Mouse (Mus musculus) C2C12 (cell line): ENCODE results near the gene Hspbap1. TPM values are rescaled to one million over a fixed set of nuclear protein-coding genes. Genes with fewer than 3 reads are reported as not detected.

ENCODE experiments used
- H3K27me3 ChIP-seq: one replicate; pipeline ENCODE4 v1.6.1; 2011; ENCODE audit not compliant: control insufficient read depth, insufficient read depth, insufficient read length
- H3K36me3 ChIP-seq: one replicate; pipeline ENCODE4 v1.6.1; 2011; ENCODE audit not compliant: control insufficient read depth, insufficient read depth
- H3K4me3 ChIP-seq: one replicate; pipeline ENCODE4 v1.5.1; 2011; ENCODE audit warnings: mild to moderate bottlenecking, control low read depth; ENCODE audit not compliant: poor library complexity, insufficient read depth, severe bottlenecking
- H3K79me2 ChIP-seq: one replicate; pipeline ENCODE4 v1.6.1; 2011; ENCODE audit not compliant: control insufficient read depth, insufficient read depth
- H3K79me3 ChIP-seq: one replicate; pipeline ENCODE4 v1.6.1; 2011; ENCODE audit warnings: low read depth, control low read depth
- H3ac ChIP-seq: one replicate; pipeline ENCODE3; 2011; ENCODE audit warnings: low read depth; ENCODE audit not compliant: control insufficient read depth, insufficient read length
- CEBPB ChIP-seq: IDR thresholded peaks from one replicate; pipeline ENCODE4 v1.6.1; 2011; ENCODE audit warnings: low read depth, mild to moderate bottlenecking, control low read depth, moderate library complexity
- CTCF ChIP-seq: IDR thresholded peaks from one replicate; pipeline ENCODE4 v1.5.1; 2011; ENCODE audit not compliant: control insufficient read depth, insufficient read depth, insufficient read length
- FOSL1 ChIP-seq: IDR thresholded peaks from one replicate; pipeline ENCODE4 v1.8.0; 2011; ENCODE audit warnings: mild to moderate bottlenecking, low read length; ENCODE audit not compliant: poor library complexity, insufficient read depth, severe bottlenecking
- MAX ChIP-seq: IDR thresholded peaks from one replicate; pipeline ENCODE4 v1.6.1; 2011; ENCODE audit warnings: mild to moderate bottlenecking, control low read depth
- MYOD1 ChIP-seq: IDR thresholded peaks from one replicate; pipeline ENCODE4 v1.6.1; 2011; ENCODE audit warnings: low read depth; ENCODE audit not compliant: control insufficient read depth, insufficient read length
- MYOG ChIP-seq: IDR thresholded peaks from one replicate; pipeline ENCODE4 v1.6.1; 2011; ENCODE audit not compliant: control insufficient read depth, insufficient read length; ENCODE audit errors: extremely low read depth
- USF1 ChIP-seq: IDR thresholded peaks from one replicate; pipeline ENCODE4 v1.6.1; 2011; ENCODE audit warnings: low read depth, mild to moderate bottlenecking, control low read depth, moderate library complexity
- polyA plus RNA-seq: library from polyadenylated mRNA; unstranded; fragments of >200 nt; fragmentation: generic; extraction: Trizol; gene quantifications from one replicate; pipeline ENCODE4 v1.2.1, GENCODE M21; 2012; ENCODE audit warnings: missing spikeins

The Hspbap1 gene
- polyA plus RNA-seq, 1 experiment = 10.6 TPM

GRCm38 (mm10) chr16:35867726-35868125, 97.6 kb downstream of the Hspbap1 start:
- H3K79me3 ChIP-seq = no peaks in the 10 kb centered on the region
- H3K36me3 ChIP-seq = no peaks in the 10 kb centered on the region
- no peak overlapping the region for H3K4me3 ChIP-seq
- TF ChIP-seq CEBPB = no peak
- TF ChIP-seq USF1 = no peak
- TF ChIP-seq FOSL1 = no peak
- TF ChIP-seq MYOD1 = no peak
- no peak for TF ChIP-seq MAX
- no peak for TF ChIP-seq MYOG
- no peak for TF ChIP-seq CTCF
- no peaks in the 10 kb centered on the region for H3K79me2 ChIP-seq
- H3K27me3 ChIP-seq = no peaks in the 10 kb centered on the region
- H3ac ChIP-seq = no peak overlapping the region

GRCm38 (mm10) chr16:35869126-35869525, 99.0 kb downstream of the Hspbap1 start:
- H3ac ChIP-seq = no peak overlapping the region
- no peaks in the 10 kb centered on the region for H3K36me3 ChIP-seq
- no peak overlapping the region for H3K4me3 ChIP-seq
- H3K79me2 ChIP-seq = no peaks in the 10 kb centered on the region
- no peak for TF ChIP-seq CEBPB
- no peak for TF ChIP-seq MYOG
- TF ChIP-seq MYOD1 = no peak
- TF ChIP-seq MAX = no peak
- no peak for TF ChIP-seq FOSL1
- TF ChIP-seq USF1 = no peak
- TF ChIP-seq CTCF = no peak
- no peaks in the 10 kb centered on the region for H3K79me3 ChIP-seq
- H3K27me3 ChIP-seq = no peaks in the 10 kb centered on the region

- TF ChIP-seq FOSL1 (no peak), USF1 (no peak)
- no peak overlapping the region for H3ac ChIP-seq
- no peaks in the 10 kb centered on the region for H3K36me3 ChIP-seq
- no peaks in the 10 kb centered on the region for H3K27me3 ChIP-seq
- H3K4me3 ChIP-seq = no peak overlapping the region
- no peaks in the 10 kb centered on the region for H3K79me2 ChIP-seq
- no peaks in the 10 kb centered on the region for H3K79me3 ChIP-seq
Observed at GRCm38 (mm10) chr16:35869656-35870055, 99.5 kb downstream of the Hspbap1 start.

DNA sequence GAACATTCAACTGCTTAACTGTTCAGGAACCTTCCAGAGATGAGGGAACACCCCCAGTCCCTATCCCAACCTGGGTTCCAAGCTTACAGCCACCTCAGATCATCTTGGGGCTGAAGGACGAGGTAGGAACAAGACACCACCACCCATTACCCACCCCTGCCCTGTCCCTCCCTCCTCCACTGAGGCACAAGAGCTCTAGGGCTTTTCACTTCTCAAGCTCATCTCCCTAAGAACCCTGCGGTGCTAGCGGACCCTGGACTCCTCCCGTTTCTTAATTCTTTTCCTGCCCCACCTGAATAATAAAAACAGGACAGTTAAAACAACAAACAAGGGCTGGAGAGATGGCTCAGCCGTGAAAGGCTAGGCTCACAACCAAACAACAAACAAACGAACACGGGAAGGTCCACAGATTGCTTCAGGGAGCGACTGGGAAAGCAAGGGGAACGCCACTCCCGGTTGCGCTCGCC, 100.4 kb downstream of the Hspbap1 start:
- Histone ChIP-seq H3K79me3 (no peaks in the 10 kb centered on the region), H3ac (no peak overlapping the region), H3K4me3 (peak overlapping the region; percentile 41), H3K79me2 (no peaks in the 10 kb centered on the region), H3K27me3 (no peaks in the 10 kb centered on the region), H3K36me3 (no peaks in the 10 kb centered on the region)
- TF ChIP-seq USF1 = no peak
- TF ChIP-seq CEBPB = no peak
- TF ChIP-seq FOSL1 = no peak
- no peak for TF ChIP-seq MYOD1
- TF ChIP-seq MYOG = no peak
- no peak for TF ChIP-seq CTCF

DNA sequence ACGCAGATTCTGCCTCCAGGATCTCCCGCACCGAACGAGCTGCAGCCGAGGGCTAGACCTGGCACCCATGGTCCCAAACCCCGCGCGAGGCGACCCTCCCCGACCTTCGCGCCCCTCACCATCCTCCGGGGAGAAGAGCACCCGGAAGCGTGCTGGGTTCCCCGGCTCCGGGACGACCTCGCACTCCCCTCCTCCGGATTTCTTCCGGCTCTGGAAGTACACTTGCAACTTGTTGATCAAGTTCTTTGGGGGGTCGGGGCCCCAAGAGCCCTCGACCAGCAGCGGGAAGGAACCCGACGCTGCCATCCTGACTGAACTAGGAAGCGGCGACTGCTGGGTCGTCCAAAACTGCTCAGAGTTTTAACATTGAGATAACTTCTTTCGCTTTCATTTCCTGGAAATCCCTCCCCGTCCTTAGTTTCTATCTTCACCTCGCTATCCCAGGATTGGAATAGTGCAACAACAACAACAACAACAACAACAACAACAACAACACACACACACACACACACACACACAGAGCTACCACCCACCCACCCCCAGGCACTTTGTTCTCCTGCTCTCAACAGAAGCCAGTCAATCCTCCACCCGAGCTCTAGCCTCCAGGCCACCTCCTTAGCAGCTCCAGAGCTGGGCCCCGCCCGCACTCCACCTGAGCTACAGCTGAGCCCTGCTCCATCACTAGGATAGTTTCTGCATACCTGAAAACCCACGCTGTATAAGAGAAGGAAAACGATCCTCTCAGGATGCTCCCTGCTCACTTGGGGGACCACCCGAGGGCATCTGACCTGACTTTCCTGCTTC, 101.1 kb downstream of the Hspbap1 start, which contains the start of gene Parp14:
Parp14 (minus strand) TSS at position 497 of the 804 bp plus-strand sequence.
- H3K36me3 ChIP-seq = no peaks in the 10 kb centered on the region
- TF ChIP-seq USF1 (no peak), MAX (no peak), CTCF (no peak), CEBPB (no peak), MYOG (no peak), FOSL1 (no peak), MYOD1 (no peak)
- H3K4me3 ChIP-seq = peak within 1 kb of the TSS; percentile 41
- no peaks in the 10 kb centered on the region for H3K27me3 ChIP-seq
- H3ac ChIP-seq = peak within 1 kb of the TSS; percentile 49
- H3K79me3 ChIP-seq = no peaks in the 10 kb centered on the region
- H3K79me2 ChIP-seq = no peaks in the 10 kb centered on the region

- no peaks in the 10 kb centered on the region for H3K79me3 ChIP-seq
- no peak for TF ChIP-seq MYOG
- TF ChIP-seq MYOD1 = no peak
- TF ChIP-seq FOSL1 = no peak
- no peak for TF ChIP-seq USF1
- no peak overlapping the region for H3K4me3 ChIP-seq
- no peaks in the 10 kb centered on the region for H3K79me2 ChIP-seq
- no peak overlapping the region for H3ac ChIP-seq
- no peaks in the 10 kb centered on the region for H3K27me3 ChIP-seq
- H3K36me3 ChIP-seq = no peaks in the 10 kb centered on the region
Observed at GRCm38 (mm10) chr16:35871898-35872297, 101.7 kb downstream of the Hspbap1 start.
